ENCODE assay signal across 15 mouse cellular contexts in the genomic region with DNA sequence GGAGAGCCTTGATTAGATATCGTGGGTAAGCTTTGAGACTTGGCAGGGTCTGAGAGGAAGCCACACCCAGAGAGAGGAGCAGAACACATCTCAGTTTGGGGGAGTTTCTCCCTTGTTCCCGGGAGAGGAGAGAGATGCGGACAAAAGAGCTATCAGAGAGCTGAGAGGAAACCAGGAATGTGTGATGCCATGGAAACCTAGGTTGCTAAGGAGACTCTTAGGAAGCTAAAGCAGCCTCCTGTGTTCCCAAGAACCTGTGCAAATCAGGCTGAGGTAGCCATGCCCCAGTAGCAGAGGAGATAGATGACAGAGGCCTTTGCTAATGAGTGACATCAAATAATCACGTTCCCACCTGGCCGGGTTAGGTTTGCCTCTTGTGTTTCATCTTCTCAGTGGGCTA.
A peak's percentile ranks its signal among the peaks of the same experiment; 100 is the strongest.
DNase-seq lines count a peak whose midpoint lies in the region; ATAC-seq and TF ChIP-seq lines count a peak whose summit lies in the region.
"Had no signal": no experiment of that assay in that cellular context is flagged by ENCODE, and none has a peak within 500 bp of the region (broad histone marks: within the 10 kb centered on the region; RNA-seq: fewer than 3 reads in every experiment).

No protein-coding gene starts in this region.

- H3K4me3 ChIP-seq in forebrain, embryonic 12.5 days (replicated peaks), result no peak overlapping the region
- H3K4me3 ChIP-seq in hindbrain, postnatal 0 days (ENCODE audit: low read length), result no peak overlapping the region
- no peak overlapping the region for H3K4me3 ChIP-seq in olfactory bulb, adult 2 months (ENCODE audit: insufficient read depth, low read depth, low read length)
- no peak overlapping the region for H3K4me3 ChIP-seq in heart, embryonic 10.5 days
- H3K4me3 ChIP-seq: heart, embryonic 12.5 days; limb, embryonic 10.5 days; midbrain, embryonic 12.5 days had no signal

- peak; percentile 65 for DNase-seq in layer of hippocampus, adult 9-11 months
- DNase-seq in layer of hippocampus, postnatal 25 days (ENCODE audit: extremely low spot score in 1 of 2, low spot score in 1 of 2), result no peak
- DNase-seq in hindbrain, postnatal 0 days (ENCODE audit: low spot score), result peak; percentile 56
- no peak for DNase-seq in yolk sac, embryonic 10.5 days (ENCODE audit: low spot score)
- DNase-seq in heart, postnatal 4 days, result no peak
- DNase-seq in heart, embryonic 10.5 days (ENCODE audit: low spot score), result no peak
- DNase-seq: liver, postnatal 0 days; thymus, adult 18-20 months had no signal

- H3K4me1 ChIP-seq in forebrain, embryonic 12.5 days, result peaks cover 39% of the 10 kb centered on the region
- H3K4me1 ChIP-seq in hindbrain, postnatal 0 days (ENCODE audit: insufficient read depth, low read length), result peaks cover 16% of the 10 kb centered on the region
- H3K4me1 ChIP-seq in olfactory bulb, adult 2 months (ENCODE audit: control insufficient read depth, insufficient read depth, low read length), result peaks cover 25% of the 10 kb centered on the region
- H3K4me1 ChIP-seq in heart, embryonic 10.5 days, result peaks cover 31% of the 10 kb centered on the region

- no peaks in the 10 kb centered on the region for H3K9me3 ChIP-seq in forebrain, embryonic 12.5 days
- no peaks in the 10 kb centered on the region for H3K9me3 ChIP-seq in hindbrain, postnatal 0 days (ENCODE audit: low read length)
- H3K9me3 ChIP-seq in heart, embryonic 10.5 days, result no peaks in the 10 kb centered on the region
- H3K9me3 ChIP-seq: heart, embryonic 12.5 days; limb, embryonic 10.5 days; midbrain, embryonic 12.5 days had no signal

- no peak overlapping the region for H3K9ac ChIP-seq in forebrain, embryonic 12.5 days
- H3K9ac ChIP-seq in hindbrain, postnatal 0 days (replicated peaks; ENCODE audit: low read length), result no peak overlapping the region
- H3K9ac ChIP-seq: heart, embryonic 12.5 days; liver, postnatal 0 days; midbrain, embryonic 12.5 days had no signal

- 50% methylated on average over 5 of the region's 5 CpGs for WGBS in forebrain, embryonic 12.5 days
- 28% methylated on average over 5 of the region's 5 CpGs for WGBS in hindbrain, postnatal 0 days
- WGBS in olfactory bulb, adult 2 months, result 37% methylated on average over 5 of the region's 5 CpGs
- 53% methylated on average over 5 of the region's 5 CpGs for WGBS in heart, embryonic 10.5 days

- no peak for TF ChIP-seq CTCF in hindbrain, postnatal 0 days (IDR thresholded peaks at IDR 0.05; ENCODE audit: low read depth)
- no peak for TF ChIP-seq CTCF in olfactory bulb, adult 2 months (IDR thresholded peaks at IDR 0.05; ENCODE audit: insufficient read depth, low read depth, low read length)

- no peaks in the 10 kb centered on the region for H3K36me3 ChIP-seq in forebrain, embryonic 12.5 days (replicated peaks)
- H3K36me3 ChIP-seq in hindbrain, postnatal 0 days (ENCODE audit: insufficient read depth, low read length), result no peaks in the 10 kb centered on the region
- no peaks in the 10 kb centered on the region for H3K36me3 ChIP-seq in heart, embryonic 10.5 days
- H3K36me3 ChIP-seq: heart, embryonic 12.5 days; limb, embryonic 10.5 days; midbrain, embryonic 12.5 days had no signal

- peak overlapping the region; percentile 42 for H3K27ac ChIP-seq in forebrain, embryonic 12.5 days
- no peak overlapping the region for H3K27ac ChIP-seq in hindbrain, postnatal 0 days
- 0 out of 2 replicates have a peak overlapping the region, but pooled peaks have one; percentile 10 for H3K27ac ChIP-seq in olfactory bulb, adult 2 months (ENCODE audit: insufficient read depth, low read depth, low read length)
- no peak overlapping the region for H3K27ac ChIP-seq in heart, embryonic 10.5 days
- H3K27ac ChIP-seq: limb, embryonic 10.5 days; midbrain, embryonic 12.5 days had no signal

- no peak for TF ChIP-seq POLR2A in olfactory bulb, adult 2 months (IDR thresholded peaks at IDR 0.05; ENCODE audit: insufficient read depth, low read depth, low read length)

- no peaks in the 10 kb centered on the region for H3K27me3 ChIP-seq in forebrain, embryonic 12.5 days
- H3K27me3 ChIP-seq in hindbrain, postnatal 0 days (ENCODE audit: insufficient read depth, low read length), result no peaks in the 10 kb centered on the region
- H3K27me3 ChIP-seq in heart, embryonic 10.5 days (ENCODE audit: insufficient read depth, poor library complexity, severe bottlenecking), result 0 out of 2 replicates have a peak, but pooled peaks cover 4% of the 10 kb centered on the region
- H3K27me3 ChIP-seq: CH12.LX; heart, embryonic 12.5 days; midbrain, embryonic 12.5 days had no signal

- H3K4me2 ChIP-seq in forebrain, embryonic 12.5 days, result no peak overlapping the region
- no peak overlapping the region for H3K4me2 ChIP-seq in hindbrain, postnatal 0 days (ENCODE audit: low read depth, low read length)
- H3K4me2 ChIP-seq: heart, embryonic 12.5 days; midbrain, embryonic 12.5 days had no signal

- 0 out of 2 replicates have a peak, but pooled peaks have one; percentile 30 for ATAC-seq in forebrain, embryonic 12.5 days (ENCODE audit: low FRiP score)
- ATAC-seq in hindbrain, postnatal 0 days, result peak; percentile 50; the same call in 1 of the 2 replicates
- ATAC-seq: intestine, embryonic 16.5 days; liver, postnatal 0 days had no signal

Comparison
In these comparisons a context has a peak if more than half of its experiments do, and no peak if none do; other contexts are left out.
1. DNase-seq: peak in layer of hippocampus, adult 9-11 months (single experiment) and hindbrain, postnatal 0 days (single experiment); none in layer of hippocampus, postnatal 25 days (0 of 2), yolk sac, embryonic 10.5 days (single experiment), heart, postnatal 4 days (single experiment) and heart, embryonic 10.5 days (single experiment).
2. H3K27ac ChIP-seq: peak in forebrain, embryonic 12.5 days (single experiment) and olfactory bulb, adult 2 months (single experiment); none in hindbrain, postnatal 0 days (single experiment) and heart, embryonic 10.5 days (single experiment).